8 mouse cellular contexts compared by ENCODE assay signal in the genomic region with DNA sequence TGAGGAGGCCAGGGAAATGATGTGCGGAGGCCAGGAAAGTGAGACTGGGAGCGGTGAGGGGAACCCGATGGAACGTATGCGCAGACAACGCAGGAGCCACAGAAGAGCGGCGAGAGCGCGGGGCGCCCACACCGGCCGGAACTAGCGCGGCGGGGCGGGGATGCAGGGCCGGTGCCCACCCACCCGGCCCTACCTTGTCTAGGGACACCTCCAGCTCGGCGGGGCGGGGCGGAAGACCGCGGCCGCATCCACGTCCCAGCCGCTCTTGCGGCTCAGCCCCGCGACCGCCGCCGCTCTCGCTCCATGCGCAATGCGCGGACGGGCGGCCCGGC. TPM values are rescaled to one million over a fixed set of nuclear protein-coding genes. Genes with fewer than 3 reads are reported as not detected.
A peak's percentile ranks its signal among the peaks of the same experiment; 100 is the strongest.
DNase-seq lines count a peak whose midpoint lies in the region; ATAC-seq and TF ChIP-seq lines count a peak whose summit lies in the region.

No protein-coding gene starts in this region.

- peaks cover 27% of the 10 kb centered on the region for H3K27me3 ChIP-seq in heart, embryonic 13.5 days (replicated peaks)
- no peaks in the 10 kb centered on the region for H3K27me3 ChIP-seq in E14TG2a.4 (ENCODE audit: insufficient read depth, low read length)
- peaks cover 25% of the 10 kb centered on the region for H3K27me3 ChIP-seq in erythroblast, embryonic 14.5 days (ENCODE audit: control insufficient read depth)
- peaks cover 74% of the 10 kb centered on the region for H3K27me3 ChIP-seq in limb, embryonic 13.5 days
- no peaks in the 10 kb centered on the region for H3K27me3 ChIP-seq in small intestine, adult 2 months (ENCODE audit: control insufficient read depth, insufficient read depth, low read length)

- peak overlapping the region; percentile 85 for H3K4me3 ChIP-seq in heart, embryonic 13.5 days
- peak overlapping the region; percentile 96 for H3K4me3 ChIP-seq in E14TG2a.4 (replicated peaks; ENCODE audit: low read length)
- H3K4me3 ChIP-seq in erythroblast, embryonic 14.5 days (replicated peaks), result peak overlapping the region; percentile 82
- H3K4me3 ChIP-seq in limb, embryonic 13.5 days, result peak overlapping the region; percentile 72
- peak overlapping the region; percentile 93 for H3K4me3 ChIP-seq in small intestine, adult 2 months (ENCODE audit: low read depth, low read length)

- TF ChIP-seq CTCF in E14TG2a.4 (conservative IDR thresholded peaks at IDR 0.05; ENCODE audit: low read length), result no peak
- no peak; the same call in 1 of the 2 replicates for TF ChIP-seq CTCF in small intestine, adult 2 months (IDR thresholded peaks at IDR 0.05; ENCODE audit: extremely low read depth, insufficient read length, insufficient replicate concordance, low read depth, low read length)

- H3K4me2 ChIP-seq in heart, embryonic 13.5 days, result peak overlapping the region; percentile 100
- H3K4me2 ChIP-seq in limb, embryonic 13.5 days (replicated peaks), result peak overlapping the region; percentile 99

- peaks cover 17% of the 10 kb centered on the region for H3K4me1 ChIP-seq in heart, embryonic 13.5 days
- peaks cover 73% of the 10 kb centered on the region for H3K4me1 ChIP-seq in E14TG2a.4 (replicated peaks; ENCODE audit: low read depth, low read length)
- H3K4me1 ChIP-seq in erythroblast, embryonic 14.5 days (ENCODE audit: control insufficient read depth), result peaks cover 41% of the 10 kb centered on the region
- H3K4me1 ChIP-seq in limb, embryonic 13.5 days, result peaks cover 22% of the 10 kb centered on the region
- H3K4me1 ChIP-seq in small intestine, adult 2 months (ENCODE audit: control insufficient read depth, insufficient read depth, insufficient read length, low read length), result peaks cover 5% of the 10 kb centered on the region

- ATAC-seq in heart, embryonic 13.5 days (ENCODE audit: extremely low read depth, insufficient number of reproducible peaks, low FRiP score, low TSS enrichment), result peak; percentile 70
- ATAC-seq in limb, embryonic 13.5 days (ENCODE audit: low FRiP score, low read depth), result peak; percentile 71

- no peak for TF ChIP-seq POLR2A in small intestine, adult 2 months (IDR thresholded peaks at IDR 0.05; ENCODE audit: low read depth, low read length)

- peak overlapping the region; percentile 88 for H3K9ac ChIP-seq in heart, embryonic 13.5 days
- peak overlapping the region; percentile 73 for H3K9ac ChIP-seq in limb, embryonic 13.5 days

- no peaks in the 10 kb centered on the region for H3K9me3 ChIP-seq in heart, embryonic 13.5 days
- H3K9me3 ChIP-seq in E14TG2a.4 (ENCODE audit: low read length), result no peaks in the 10 kb centered on the region
- H3K9me3 ChIP-seq in erythroblast, embryonic 14.5 days (ENCODE audit: control insufficient read depth, low read length), result no peaks in the 10 kb centered on the region
- H3K9me3 ChIP-seq in limb, embryonic 13.5 days, result no peaks in the 10 kb centered on the region

- peak overlapping the region; percentile 85 for H3K27ac ChIP-seq in heart, embryonic 13.5 days (replicated peaks)
- H3K27ac ChIP-seq in limb, embryonic 13.5 days, result no peak overlapping the region
- H3K27ac ChIP-seq in small intestine, adult 2 months (ENCODE audit: insufficient read depth, low read depth, low read length), result peak overlapping the region; percentile 95

- no peak for DNase-seq in heart, adult 9 months (ENCODE audit: low spot score in 2 of 2)
- DNase-seq in cerebellum, adult 9-10 months, result no peak
- no peak for DNase-seq in adrenal gland, postnatal 25 days

- no peaks in the 10 kb centered on the region for H3K36me3 ChIP-seq in heart, embryonic 13.5 days
- H3K36me3 ChIP-seq in E14TG2a.4 (ENCODE audit: insufficient read depth, low read length), result peaks cover 11% of the 10 kb centered on the region
- H3K36me3 ChIP-seq in erythroblast, embryonic 14.5 days (ENCODE audit: control insufficient read depth), result no peaks in the 10 kb centered on the region
- no peaks in the 10 kb centered on the region for H3K36me3 ChIP-seq in limb, embryonic 13.5 days
- no peaks in the 10 kb centered on the region for H3K36me3 ChIP-seq in small intestine, adult 2 months (ENCODE audit: control insufficient read depth, insufficient read depth, low read length)

- WGBS in heart, embryonic 13.5 days, result 0% methylated on average over 29 of the region's 41 CpGs
- WGBS in limb, embryonic 13.5 days, result under 1% methylated on average over 41 of the region's 41 CpGs
- under 1% methylated on average over 36 of the region's 41 CpGs for WGBS in small intestine, adult 2 months

RNA-seq across cellular contexts. Expression of a gene that starts 1.5 kb away (rescaled TPM):
- 3.3 and 4.5 TPM in 2 replicates for polyA plus RNA-seq in heart, embryonic 13.5 days (2015; fragmentation: Nextera tagmentation; extraction: Ambion mirVana)
- polyA plus RNA-seq in erythroblast, embryonic 14.5 days (2012), result 0.07 TPM in 1 of 2 replicates, not detected in the other
- polyA plus RNA-seq in limb, embryonic 13.5 days (2015; fragmentation: Nextera tagmentation; extraction: Ambion mirVana), result 5.5 TPM in 2 replicates
- polyA plus RNA-seq in small intestine, adult 2 months (2012; rRNA removed), result 7.2 and 9.7 TPM in 2 replicates
- total RNA-seq in adrenal gland, postnatal 25 days (2021), result 63.4 and 70.3 TPM in 2 replicates
